Mouse (Mus musculus): ENCODE data around the gene Dkkl1.

DNA sequence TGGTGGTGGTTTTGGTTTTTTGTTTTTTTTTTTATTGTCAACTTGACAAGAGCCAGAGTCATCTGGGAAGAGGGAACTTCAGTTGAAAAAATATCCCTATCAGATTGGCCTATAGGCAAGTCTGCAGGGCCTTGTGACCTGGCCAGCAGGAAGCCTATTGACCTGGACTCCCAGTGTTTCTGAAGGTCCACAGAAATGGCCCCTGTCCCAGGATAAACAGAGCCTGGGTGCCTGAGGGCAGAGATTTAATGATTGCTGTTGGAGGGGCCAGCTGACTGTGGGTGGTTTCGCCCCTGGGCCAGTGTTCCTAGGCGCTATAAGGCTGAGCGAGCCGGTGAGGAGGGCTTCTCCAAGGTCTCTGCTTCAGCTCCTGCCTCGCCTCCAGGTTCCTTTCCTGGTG is 1.8 kb upstream of the Dkkl1 start:
- TF ChIP-seq FOSL1 (IDR thresholded peaks at IDR 0.05; ENCODE audit: insufficient read depth, low read length, poor library complexity, severe bottlenecking): no peak
- TF ChIP-seq CTCF (IDR thresholded peaks at IDR 0.05; ENCODE audit: control insufficient read depth, insufficient read depth, insufficient read length): no peak
- TF ChIP-seq CEBPB (IDR thresholded peaks at IDR 0.05; ENCODE audit: low read depth): no peak
